Mouse (Mus musculus): ENCODE data around the gene Usp13.

Usp13 gene

DNA sequence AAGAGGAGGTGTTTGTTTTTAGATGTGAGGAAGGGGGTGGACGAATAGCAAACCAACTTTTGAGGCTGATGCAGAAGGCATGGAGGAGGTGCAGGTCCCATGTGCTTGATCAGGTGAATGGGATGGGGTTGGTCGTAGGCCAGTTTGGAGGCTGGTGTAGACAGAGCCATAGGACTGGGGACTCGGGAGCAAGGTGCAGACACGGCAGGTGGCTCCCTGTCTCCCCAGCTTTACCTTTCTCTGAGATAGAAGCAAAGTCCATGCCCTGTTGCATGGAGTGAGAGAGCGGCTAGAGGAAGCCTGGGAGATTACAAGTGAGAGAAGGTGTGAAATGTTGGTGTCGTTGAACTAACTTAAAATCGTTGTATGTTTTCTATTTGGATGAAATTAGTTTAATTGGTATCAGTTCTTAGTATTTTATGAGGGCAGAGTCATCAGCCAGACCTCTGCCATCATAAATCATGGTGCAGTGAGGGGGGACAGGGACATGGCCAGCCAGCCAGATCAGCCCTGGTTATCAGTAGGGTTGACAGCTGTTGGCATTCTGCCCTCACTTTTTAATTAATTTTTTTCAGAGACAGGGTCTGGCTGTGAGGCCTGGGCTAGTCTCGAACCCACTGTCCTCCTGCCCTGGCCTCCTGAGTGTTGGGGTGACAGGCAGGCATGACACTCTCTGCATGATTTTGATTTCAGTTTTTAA lies 122.6 kb downstream of the Usp13 start:
- no peak for DNase-seq (ENCODE audit: low spot score in 2 of 2)

DNA sequence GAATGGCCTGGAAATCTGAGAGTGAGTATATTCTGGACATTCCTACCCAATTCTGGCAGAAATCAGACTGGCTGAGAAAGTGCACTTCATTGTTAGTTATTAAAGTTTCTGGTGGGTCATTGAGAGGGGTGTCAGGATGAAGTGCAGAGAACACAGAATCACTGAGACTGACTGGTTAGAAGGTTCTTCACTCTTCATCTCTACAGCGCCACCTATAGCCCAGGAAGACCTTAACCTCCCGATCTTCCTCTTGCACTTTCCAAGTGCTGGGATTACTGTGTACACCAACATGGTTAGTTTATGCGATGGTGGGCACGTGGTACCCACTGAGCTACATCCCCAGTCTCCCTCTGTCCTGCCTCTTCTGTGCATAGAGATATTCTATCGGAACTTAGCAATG lies 130.1 kb downstream of the Usp13 start:
- DNase-seq (ENCODE audit: low spot score in 2 of 2) = no peak

GRCm38 (mm10) chr3:32951382-32951781 lies 134.0 kb downstream of the Usp13 start:
- no peak for DNase-seq (ENCODE audit: low spot score in 2 of 2)

DNA sequence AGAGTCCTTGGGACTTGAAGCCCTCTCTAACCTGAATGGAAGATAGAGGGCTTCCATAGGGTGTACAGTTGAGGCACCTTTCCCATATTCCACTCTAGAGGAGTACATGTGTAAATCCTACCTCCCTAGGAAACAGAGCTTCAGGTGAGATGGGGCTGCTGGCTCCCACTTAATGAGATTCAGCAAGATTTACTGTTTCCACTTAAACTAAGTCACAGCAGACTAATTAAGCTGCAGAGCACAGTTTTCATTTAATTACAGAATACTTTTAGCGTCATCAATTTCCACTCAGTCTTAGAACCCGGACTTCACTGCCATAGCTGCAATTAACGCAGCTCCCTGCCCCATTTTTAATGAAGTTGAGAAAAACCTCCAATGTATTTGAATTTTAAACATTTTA lies 144.1 kb downstream of the Usp13 start:
- no peak for DNase-seq (ENCODE audit: low spot score in 2 of 2)

DNA sequence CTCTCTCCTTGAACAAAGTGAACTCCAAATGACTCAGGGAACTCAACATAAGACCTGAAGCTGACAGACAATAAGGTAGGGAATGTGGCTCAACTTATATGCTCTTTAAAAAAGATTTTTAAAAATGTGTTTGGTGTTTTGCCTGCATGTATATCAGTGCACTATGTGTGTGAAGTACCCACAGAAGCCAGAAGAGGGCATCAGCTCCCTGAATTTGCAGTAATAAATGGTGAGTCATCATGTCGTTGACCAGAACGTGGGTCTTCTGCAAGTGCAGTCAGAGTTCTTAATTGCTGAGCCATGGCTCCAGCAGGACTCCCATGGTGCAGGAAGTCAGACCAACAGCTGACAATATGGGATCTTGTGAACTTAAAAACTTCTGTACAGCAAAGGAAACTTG lies 148.2 kb downstream of the Usp13 start:
- no peak for DNase-seq (ENCODE audit: low spot score in 2 of 2)

DNA sequence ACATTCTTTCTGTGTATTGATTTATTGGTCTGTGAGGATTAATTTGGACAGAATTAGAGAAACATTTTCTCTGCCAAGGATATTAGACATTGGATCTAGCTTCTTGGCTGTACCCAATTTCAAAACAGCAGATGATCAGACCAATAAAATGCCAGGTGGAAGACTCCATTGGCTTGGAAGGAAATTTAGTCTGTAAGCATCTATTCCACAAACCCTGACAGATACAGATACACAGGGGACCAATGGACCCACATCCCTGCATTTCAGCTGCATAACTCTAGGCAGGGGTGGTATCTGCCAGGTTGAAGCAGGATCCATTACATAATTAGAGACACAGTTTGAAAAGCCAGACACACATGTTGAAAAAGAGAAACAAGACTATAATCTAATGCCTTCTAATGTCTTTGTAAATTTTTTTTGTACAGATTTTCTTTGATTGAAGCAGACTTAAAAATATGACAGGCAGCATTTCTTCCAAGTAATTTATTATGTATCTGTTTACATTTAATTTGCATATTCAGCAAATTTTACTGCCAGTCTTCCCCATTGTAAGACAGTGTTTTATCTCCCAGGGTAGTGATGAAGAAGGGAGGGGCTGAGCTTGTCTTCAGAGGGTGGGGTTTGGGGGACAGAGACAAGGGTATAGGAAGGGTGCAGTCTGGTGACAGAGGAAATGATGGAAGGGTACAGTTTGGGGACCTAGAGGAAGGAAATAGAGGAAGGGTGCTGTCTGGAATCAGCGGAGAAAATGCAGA lies 151.5 kb downstream of the Usp13 start:
- no peak for DNase-seq (ENCODE audit: low spot score in 2 of 2)

DNA sequence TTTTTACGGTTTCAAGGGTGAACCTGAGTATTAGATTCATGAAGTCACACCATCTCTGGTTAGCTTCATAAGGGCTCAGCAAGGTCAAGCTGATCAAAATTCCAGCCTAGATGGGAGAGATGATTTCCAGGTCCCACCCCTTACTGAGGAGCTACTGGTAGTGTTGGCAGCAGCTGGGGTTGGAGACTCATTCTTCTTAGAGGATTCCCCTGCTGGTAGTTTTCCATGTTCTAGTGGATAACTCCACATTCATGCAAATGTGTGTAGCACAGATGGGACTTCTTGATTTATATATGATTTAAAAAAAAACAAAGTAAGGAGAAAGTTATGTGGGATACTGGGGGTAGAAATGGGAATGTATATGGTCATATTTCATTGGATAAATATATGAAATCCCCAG lies 152.9 kb downstream of the Usp13 start:
- DNase-seq (ENCODE audit: low spot score in 2 of 2) = no peak

DNA sequence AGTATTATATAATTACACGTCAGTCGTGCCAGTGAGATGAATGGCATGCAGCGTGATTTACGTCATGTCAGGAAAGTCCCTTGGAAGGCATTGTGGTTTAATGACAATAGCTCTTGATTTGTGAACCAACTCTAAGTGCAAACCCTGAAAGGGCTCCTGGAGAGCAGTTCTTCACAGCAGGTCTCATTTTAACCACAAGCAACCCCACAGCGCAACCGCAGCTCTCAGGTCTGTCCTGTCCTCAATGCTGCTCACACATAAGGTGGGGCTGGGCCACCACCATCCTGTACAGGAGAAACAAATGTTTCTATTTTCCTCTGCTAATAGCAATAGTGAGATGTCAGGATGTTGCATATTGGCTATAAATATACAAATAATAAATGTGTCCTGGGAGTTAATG lies 161.9 kb downstream of the Usp13 start:
- DNase-seq (ENCODE audit: low spot score in 2 of 2) = no peak

DNA sequence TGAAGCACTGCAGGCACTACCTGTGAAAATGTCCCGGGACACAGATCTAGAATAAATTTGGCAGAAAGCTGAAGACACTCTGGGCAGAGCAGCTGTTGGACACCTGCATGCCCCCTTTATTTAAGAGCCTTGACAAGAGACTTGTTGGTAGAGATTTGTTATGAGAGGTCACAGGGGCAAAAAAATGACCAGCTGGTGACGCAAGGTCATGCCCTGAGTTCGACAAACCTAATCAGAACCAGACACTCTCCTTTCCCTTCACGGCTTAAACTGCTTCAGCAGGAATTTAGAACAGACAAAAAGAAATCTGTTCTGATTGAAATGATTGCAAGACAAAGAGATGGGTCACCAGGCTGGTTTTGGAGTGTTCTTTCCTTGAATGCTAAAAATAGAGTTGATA lies 162.6 kb downstream of the Usp13 start:
- DNase-seq (ENCODE audit: low spot score in 2 of 2) = no peak

DNA sequence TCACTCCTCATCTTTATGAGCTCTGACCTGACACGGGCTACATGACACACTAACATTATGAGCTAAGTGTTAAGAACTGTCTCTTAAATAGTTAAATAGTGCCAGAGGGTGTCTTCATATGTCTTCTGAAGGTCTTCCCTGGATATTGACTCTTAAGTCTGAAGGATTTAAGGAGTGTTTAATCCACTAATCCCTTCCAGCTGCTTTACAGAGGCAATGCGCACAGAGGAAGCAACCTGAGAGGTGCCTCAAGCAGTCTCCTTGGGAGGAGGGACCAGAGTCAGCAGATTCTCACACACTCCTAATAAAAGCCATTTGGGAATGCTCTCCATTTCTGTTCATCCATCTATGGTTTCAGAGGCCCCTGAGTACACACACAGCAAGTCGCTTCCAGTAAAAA lies 167.8 kb downstream of the Usp13 start:
- no peak for DNase-seq (ENCODE audit: low spot score in 2 of 2)

All from heart, adult 9 months (tissue).